Comparison of ENCODE assay signal across 10 mouse cellular contexts in the genomic region with DNA sequence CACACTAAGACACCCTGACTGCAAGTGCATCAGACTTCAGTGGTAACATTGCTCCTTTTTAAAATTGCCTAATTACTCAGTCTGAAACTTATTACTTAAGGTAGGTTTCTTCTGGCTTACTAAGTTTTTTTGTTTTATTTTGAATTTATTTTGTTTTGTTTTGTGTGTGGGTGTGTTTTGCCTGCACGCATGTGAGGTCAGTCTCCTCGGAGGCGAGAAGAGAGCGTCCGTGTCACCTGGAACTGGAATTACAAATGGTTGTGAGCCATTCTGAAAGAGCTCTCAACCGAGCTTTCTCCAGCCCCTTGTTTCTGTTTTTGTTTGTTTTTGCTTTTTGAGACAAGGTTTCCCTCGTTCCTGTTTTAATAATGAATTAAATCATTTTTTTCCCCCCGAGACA. TPM values are rescaled to one million over a fixed set of nuclear protein-coding genes. Genes with fewer than 3 reads are reported as not detected.
DNase-seq lines count a peak whose midpoint lies in the region; ATAC-seq and TF ChIP-seq lines count a peak whose summit lies in the region.
"Had no signal": no experiment of that assay in that cellular context is flagged by ENCODE, and none has a peak within 500 bp of the region (broad histone marks: within the 10 kb centered on the region; RNA-seq: fewer than 3 reads in every experiment).

No protein-coding gene starts in this region.

- 35% methylated on average over 8 of the region's 8 CpGs for WGBS in heart, embryonic 15.5 days
- WGBS in hindbrain, embryonic 13.5 days = 44% methylated on average over 8 of the region's 8 CpGs
- 50% methylated on average over 8 of the region's 8 CpGs for WGBS in midbrain, embryonic 12.5 days

- peak overlapping the region; percentile 87 for H3K4me3 ChIP-seq in heart, embryonic 15.5 days
- peak overlapping the region; percentile 67 to 70 for H3K4me3 ChIP-seq in MEL (ENCODE audit: control insufficient read depth in 1 of 2, insufficient read depth in 1 of 2, low read depth in 2 of 2, low read length in 2 of 2)
- H3K4me3 ChIP-seq in hindbrain, embryonic 13.5 days = peak overlapping the region; percentile 64
- H3K4me3 ChIP-seq in midbrain, embryonic 12.5 days = peak overlapping the region; percentile 66

- peak overlapping the region; percentile 87 for H3K27ac ChIP-seq in heart, embryonic 15.5 days
- H3K27ac ChIP-seq in MEL (ENCODE audit: control insufficient read depth, low read depth, low read length) = peak overlapping the region; percentile 82
- peak overlapping the region; percentile 87 for H3K27ac ChIP-seq in hindbrain, embryonic 13.5 days
- peak overlapping the region; percentile 81 for H3K27ac ChIP-seq in midbrain, embryonic 12.5 days (replicated peaks)

- TF ChIP-seq POLR2A in MEL (IDR thresholded peaks at IDR 0.05; ENCODE audit: control insufficient read depth in 1 of 2, insufficient read depth in 1 of 2, low read depth in 1 of 2, low read length in 2 of 2, poor library complexity in 1 of 2) = no peak

- TF ChIP-seq EP300 in MEL (IDR thresholded peaks at IDR 0.05; ENCODE audit: low read depth in 1 of 2, low read length in 2 of 2) = 0 out of 4 replicates have a peak, but pooled peaks of 1 of the 2 experiments have one; percentile 6

- H3K4me1 ChIP-seq in heart, embryonic 15.5 days (replicated peaks) = peaks cover 24% of the 10 kb centered on the region
- H3K4me1 ChIP-seq in MEL (ENCODE audit: control insufficient read depth in 1 of 2, insufficient read depth in 2 of 2, low read length in 2 of 2) = peaks cover 3 to 11% of the 10 kb centered on the region in 2 experiments; a peak in 3 of 4 replicates
- H3K4me1 ChIP-seq in hindbrain, embryonic 13.5 days (replicated peaks) = peaks cover 28% of the 10 kb centered on the region
- peaks cover 24% of the 10 kb centered on the region for H3K4me1 ChIP-seq in midbrain, embryonic 12.5 days

- no peaks in the 10 kb centered on the region for H3K9me3 ChIP-seq in heart, embryonic 15.5 days (replicated peaks)
- no peaks in the 10 kb centered on the region for H3K9me3 ChIP-seq in MEL (replicated peaks; ENCODE audit: insufficient read depth, low read length)
- H3K9me3 ChIP-seq in hindbrain, embryonic 13.5 days = no peaks in the 10 kb centered on the region
- no peaks in the 10 kb centered on the region for H3K9me3 ChIP-seq in midbrain, embryonic 12.5 days

- peak overlapping the region; percentile 79 for H3K4me2 ChIP-seq in heart, embryonic 15.5 days
- peak overlapping the region; percentile 68 for H3K4me2 ChIP-seq in hindbrain, embryonic 13.5 days
- peak overlapping the region; percentile 61 for H3K4me2 ChIP-seq in midbrain, embryonic 12.5 days (replicated peaks)

- TF ChIP-seq CTCF in MEL (IDR thresholded peaks at IDR 0.05 in 2 of 3, conservative IDR thresholded peaks at IDR 0.05 in 1 of 3; ENCODE audit: control insufficient read depth in 1 of 3, insufficient read depth in 1 of 3, low read depth in 2 of 3, low read length in 3 of 3, poor library complexity in 1 of 3, severe bottlenecking in 1 of 3) = no peak

- peaks cover 11% of the 10 kb centered on the region for H3K36me3 ChIP-seq in heart, embryonic 15.5 days
- peaks cover 0 to 8% of the 10 kb centered on the region in 2 experiments; a peak in 3 of 4 replicates for H3K36me3 ChIP-seq in MEL (ENCODE audit: control insufficient read depth in 1 of 2, insufficient read depth in 2 of 2, low read length in 2 of 2)
- peaks cover 25% of the 10 kb centered on the region for H3K36me3 ChIP-seq in hindbrain, embryonic 13.5 days
- H3K36me3 ChIP-seq in midbrain, embryonic 12.5 days = peaks cover 28% of the 10 kb centered on the region

- H3K27me3 ChIP-seq in heart, embryonic 15.5 days = no peaks in the 10 kb centered on the region
- no peaks in the 10 kb centered on the region for H3K27me3 ChIP-seq in MEL (ENCODE audit: control insufficient read depth in 1 of 2, insufficient read depth in 2 of 2, low read length in 2 of 2)
- no peaks in the 10 kb centered on the region for H3K27me3 ChIP-seq in hindbrain, embryonic 13.5 days
- H3K27me3 ChIP-seq in midbrain, embryonic 12.5 days = no peaks in the 10 kb centered on the region

- peak overlapping the region; percentile 49 for H3K9ac ChIP-seq in heart, embryonic 15.5 days
- peak overlapping the region; percentile 88 for H3K9ac ChIP-seq in MEL (ENCODE audit: control insufficient read depth, low read depth, low read length, poor library complexity, severe bottlenecking)
- peak overlapping the region; percentile 63 for H3K9ac ChIP-seq in hindbrain, embryonic 13.5 days
- H3K9ac ChIP-seq in midbrain, embryonic 12.5 days (replicated peaks) = peak overlapping the region; percentile 59

- no peak for DNase-seq in heart, adult 8-10 months (ENCODE audit: low spot score)
- peak; percentile 84 for DNase-seq in MEL (ENCODE audit: low read depth, low spot score)
- DNase-seq in right cerebral cortex, adult 18-20 months = no peak
- DNase-seq in right cerebral cortex, adult 2 months (ENCODE audit: low spot score in 2 of 2) = no peak
- no peak for DNase-seq in adrenal gland, adult 2 months

- TF ChIP-seq RAD21 in MEL (IDR thresholded peaks at IDR 0.05; ENCODE audit: low read depth, low read length) = no peak

- ATAC-seq in heart, embryonic 15.5 days (replicated peaks; ENCODE audit: insufficient number of reproducible peaks, insufficient read depth, low FRiP score, low read depth) = no peak
- no peak for ATAC-seq in hindbrain, embryonic 13.5 days (ENCODE audit: low FRiP score)
- no peak for ATAC-seq in midbrain, embryonic 12.5 days (ENCODE audit: low FRiP score, low read depth)

- H3K79me2 ChIP-seq in MEL (ENCODE audit: control insufficient read depth, insufficient read depth, low read length, poor library complexity) = peaks cover 11% of the 10 kb centered on the region

TF ChIP-seq in MEL, 35 proteins besides CTCF, POLR2A, EP300 and RAD21 (continues in another document):
- no peak for TF ChIP-seq ZKSCAN1 (IDR thresholded peaks at IDR 0.05; ENCODE audit: low read depth, low read length)
- peak; percentile 1; the same call in 1 of the 2 replicates for TF ChIP-seq TCF12 (IDR thresholded peaks at IDR 0.05; ENCODE audit: low read depth, low read length)
- no peak; the same call in 1 of the 2 replicates for TF ChIP-seq SIN3A (IDR thresholded peaks at IDR 0.05; ENCODE audit: low read length)
- no peak for TF ChIP-seq UBTF (IDR thresholded peaks at IDR 0.05; ENCODE audit: borderline replicate concordance, insufficient read depth, low read depth, low read length)
- TF ChIP-seq TBP (IDR thresholded peaks at IDR 0.05; ENCODE audit: low read depth, low read length) = no peak
- no peak for TF ChIP-seq USF2 (IDR thresholded peaks at IDR 0.05; ENCODE audit: borderline replicate concordance in 1 of 2, insufficient read depth in 1 of 2, low read depth in 1 of 2, low read length in 2 of 2)
- TF ChIP-seq MAX (IDR thresholded peaks at IDR 0.05; ENCODE audit: low read length) = peak; percentile 15
- TF ChIP-seq POLR2AphosphoS2 (IDR thresholded peaks at IDR 0.05; ENCODE audit: low read length) = no peak
- TF ChIP-seq ZC3H11A (IDR thresholded peaks at IDR 0.05; ENCODE audit: low read depth, low read length) = no peak
- TF ChIP-seq MXI1 (IDR thresholded peaks at IDR 0.05; ENCODE audit: low read depth, low read length) = peak; percentile 71
- no peak for TF ChIP-seq ZMIZ1 (IDR thresholded peaks at IDR 0.05; ENCODE audit: low read depth, low read length)

RNA-seq across cellular contexts. Expression of a gene that starts 0.6 kb away (rescaled TPM):
- 96.4 and 112 TPM in 2 replicates for polyA plus RNA-seq in heart, embryonic 15.5 days (2015; fragmentation: Nextera tagmentation; extraction: Ambion mirVana)
- 10 to 100 TPM; 33.1 to 50.4 (median 39.8) TPM for total RNA-seq in heart, adult 8-10 months (2022)
- 285 and 366 TPM in 2 replicates for total RNA-seq in MEL (2012; rRNA removed)
- 100 to 1,000 TPM in 1 of 2 experiments, not detected in 1; 261 TPM for polyA plus RNA-seq in MEL (2012; ENCODE audit: insufficient read depth in 1 of 2, insufficient read length in 2 of 2, low read depth in 1 of 2, low replicate concordance in 2 of 2, missing spikeins in 1 of 2)
- polyA plus RNA-seq in hindbrain, embryonic 13.5 days (2015; fragmentation: Nextera tagmentation; extraction: Ambion mirVana) = 54.3 and 57.0 TPM in 2 replicates
- 90.8 and 91.9 TPM in 2 replicates for polyA plus RNA-seq in midbrain, embryonic 12.5 days (2016; fragmentation: Nextera tagmentation; extraction: Ambion mirVana)
- total RNA-seq in adrenal gland, adult 2 months (2021) = 10 to 100 TPM; 38.1 to 51.8 TPM
- polyA plus RNA-seq in adrenal gland, adult 2 months (2012; rRNA removed) = 192 and 223 TPM in 2 replicates

RNA-seq across cellular contexts. Expression of a gene that starts 16.9 kb away (rescaled TPM):
- 31.7 and 43.7 TPM in 2 replicates for polyA plus RNA-seq in heart, embryonic 15.5 days (2015; fragmentation: Nextera tagmentation; extraction: Ambion mirVana)
- total RNA-seq in heart, adult 8-10 months (2022) = 10 to 100 TPM; 14.9 to 28.0 (median 19.4) TPM
- total RNA-seq in MEL (2012; rRNA removed) = not detected in 2 replicates
- polyA plus RNA-seq in MEL (2012; ENCODE audit: insufficient read depth in 1 of 2, insufficient read length in 2 of 2, low read depth in 1 of 2, low replicate concordance in 2 of 2, missing spikeins in 1 of 2) = under 1 TPM in 1 of 2 experiments, not detected in 1; 0.10 TPM
- polyA plus RNA-seq in hindbrain, embryonic 13.5 days (2015; fragmentation: Nextera tagmentation; extraction: Ambion mirVana) = 21.9 and 24.5 TPM in 2 replicates
- 33.1 and 51.5 TPM in 2 replicates for polyA plus RNA-seq in midbrain, embryonic 12.5 days (2016; fragmentation: Nextera tagmentation; extraction: Ambion mirVana)
- total RNA-seq in adrenal gland, adult 2 months (2021) = 100 to 1,000 TPM; 390 to 452 TPM
- polyA plus RNA-seq in adrenal gland, adult 2 months (2012; rRNA removed) = 526 and 692 TPM in 2 replicates
- total RNA-seq: common myeloid progenitor, adult 5-6 weeks; megakaryocyte progenitor cell, adult 5-6 weeks had no signal

RNA-seq across cellular contexts. Expression of a gene that starts 19.9 kb away (rescaled TPM):
- 3,544 and 4,168 TPM in 2 replicates for polyA plus RNA-seq in heart, embryonic 15.5 days (2015; fragmentation: Nextera tagmentation; extraction: Ambion mirVana)
- 100 to 1,000 TPM; 455 to 787 (median 725) TPM for total RNA-seq in heart, adult 8-10 months (2022)
- not detected in 2 replicates for total RNA-seq in MEL (2012; rRNA removed)
- not detected for polyA plus RNA-seq in MEL (2012; ENCODE audit: insufficient read depth in 1 of 2, insufficient read length in 2 of 2, low read depth in 1 of 2, low replicate concordance in 2 of 2, missing spikeins in 1 of 2)
- polyA plus RNA-seq in hindbrain, embryonic 13.5 days (2015; fragmentation: Nextera tagmentation; extraction: Ambion mirVana) = 1.9 and 2.7 TPM in 2 replicates
- polyA plus RNA-seq in midbrain, embryonic 12.5 days (2016; fragmentation: Nextera tagmentation; extraction: Ambion mirVana) = 1.2 and 1.4 TPM in 2 replicates
- total RNA-seq in adrenal gland, adult 2 months (2021) = not detected
- 0.47 TPM in 1 of 2 replicates, not detected in the other for polyA plus RNA-seq in adrenal gland, adult 2 months (2012; rRNA removed)
- total RNA-seq: common myeloid progenitor, adult 5-6 weeks; megakaryocyte progenitor cell, adult 5-6 weeks had no signal

RNA-seq across cellular contexts. Expression of a gene that starts 40.8 kb away (rescaled TPM):
- polyA plus RNA-seq in heart, embryonic 15.5 days (2015; fragmentation: Nextera tagmentation; extraction: Ambion mirVana) = 6.0 and 7.6 TPM in 2 replicates
- total RNA-seq in heart, adult 8-10 months (2022) = 1 to 10 TPM; 1.8 to 3.3 (median 2.8) TPM
- total RNA-seq in MEL (2012; rRNA removed) = 5.4 TPM in 2 replicates
- polyA plus RNA-seq in MEL (2012; ENCODE audit: insufficient read depth in 1 of 2, insufficient read length in 2 of 2, low read depth in 1 of 2, low replicate concordance in 2 of 2, missing spikeins in 1 of 2) = 10 to 100 TPM in 1 of 2 experiments, not detected in 1; 18.3 TPM
- polyA plus RNA-seq in hindbrain, embryonic 13.5 days (2015; fragmentation: Nextera tagmentation; extraction: Ambion mirVana) = 5.3 and 6.6 TPM in 2 replicates
- 9.1 and 9.3 TPM in 2 replicates for polyA plus RNA-seq in midbrain, embryonic 12.5 days (2016; fragmentation: Nextera tagmentation; extraction: Ambion mirVana)
- 1 to 10 TPM; 5.6 to 7.6 TPM for total RNA-seq in adrenal gland, adult 2 months (2021)
- 28.5 and 28.7 TPM in 2 replicates for polyA plus RNA-seq in adrenal gland, adult 2 months (2012; rRNA removed)

Comparison
In these comparisons a context has a peak if more than half of its experiments do, and no peak if none do; other contexts are left out.
1. RNA of a gene that starts 16.9 kb away (polyA plus RNA-seq): 526 to 692 TPM in adrenal gland, adult 2 months, 33.1 to 51.5 TPM in midbrain, embryonic 12.5 days, 31.7 to 43.7 TPM in heart, embryonic 15.5 days and 21.9 to 24.5 TPM in hindbrain, embryonic 13.5 days; 0.10 TPM in MEL; every median in the first group is over 10 times any median in the second.
2. RNA of a gene that starts 19.9 kb away (polyA plus RNA-seq): 3,544 to 4,168 TPM in heart, embryonic 15.5 days; 1.9 to 2.7 TPM in hindbrain, embryonic 13.5 days, 1.2 to 1.4 TPM in midbrain, embryonic 12.5 days, 0.47 TPM in adrenal gland, adult 2 months and not detected in MEL; every median in the first group is over 100 times any median in the second.
3. Peak in every context shown above with its lines, with median percentiles within 50 percentile points of each other: H3K27ac ChIP-seq, H3K4me2 ChIP-seq, H3K4me3 ChIP-seq and H3K9ac ChIP-seq.